Mouse (Mus musculus) MEL (cell line): ENCODE measurements at regions not wholly inside any gene's neighbourhood (a gene's known extent, or its start where the extent isn't known, plus 50 kb on each side); places are given as distances from the start of the nearest gene placed in this dataset.

Experiments
- CHD1 ChIP-seq: IDR thresholded peaks from 2 replicates; pipeline ENCODE4 v1.6.1; 2012; ENCODE audit warnings: low read depth, mild to moderate bottlenecking, inconsistent platforms, low read length, improper control_type of control experiment
- CTCF ChIP-seq, 3 experiments: IDR thresholded peaks in 2 of 3; conservative IDR thresholded peaks in 1 of 3; 2 replicates each; pipeline ENCODE4 v1.5.1; 2011 to 2012; ENCODE audit warnings: low read length in 3 of 3, low read depth in 2 of 3, mild to moderate bottlenecking in 2 of 3, improper control_type of control experiment in 1 of 3, inconsistent platforms in 1 of 3, mixed read lengths in 1 of 3, moderate library complexity in 1 of 3; ENCODE audit not compliant: control insufficient read depth in 1 of 3, insufficient read depth in 1 of 3, poor library complexity in 1 of 3, severe bottlenecking in 1 of 3
- EP300 ChIP-seq, 2 experiments: IDR thresholded peaks; 2 replicates each; pipeline ENCODE4 v1.6.1; 2011; ENCODE audit warnings: improper control_type of control experiment in 2 of 2, low read length in 2 of 2, low read depth in 1 of 2, mild to moderate bottlenecking in 1 of 2
- GATA1 ChIP-seq: IDR thresholded peaks from 2 replicates; pipeline ENCODE4 v1.6.1; 2011; ENCODE audit warnings: low read depth, low read length, improper control_type of control experiment
- HCFC1 ChIP-seq: IDR thresholded peaks from 2 replicates; pipeline ENCODE4 v1.6.1; 2012; ENCODE audit warnings: low read depth, mild to moderate bottlenecking, inconsistent platforms, low read length, improper control_type of control experiment, moderate library complexity
- MAFK ChIP-seq: IDR thresholded peaks from 2 replicates; pipeline ENCODE4 v1.6.1; 2011; ENCODE audit warnings: low read depth, mild to moderate bottlenecking, low read length, improper control_type of control experiment, borderline replicate concordance
- MAX ChIP-seq: IDR thresholded peaks from 2 replicates; pipeline ENCODE4 v1.6.1; 2011; ENCODE audit warnings: low read length, improper control_type of control experiment
- MYC ChIP-seq: IDR thresholded peaks from 2 replicates; pipeline ENCODE4 v1.6.1; 2011; ENCODE audit warnings: low read depth, mild to moderate bottlenecking, low read length, improper control_type of control experiment, moderate library complexity
- NELFE ChIP-seq: IDR thresholded peaks from 2 replicates; pipeline ENCODE4 v1.6.1; 2011; ENCODE audit warnings: low read depth, low read length, improper control_type of control experiment
- POLR2A ChIP-seq, 2 experiments: IDR thresholded peaks; 2 replicates each; pipeline ENCODE4 v1.6.1; 2011 to 2012; ENCODE audit warnings: low read length in 2 of 2, mild to moderate bottlenecking in 2 of 2, control low read depth in 1 of 2, improper control_type of control experiment in 1 of 2, low read depth in 1 of 2, moderate library complexity in 1 of 2; ENCODE audit not compliant: control insufficient read depth in 1 of 2, insufficient read depth in 1 of 2, poor library complexity in 1 of 2
- TCF12 ChIP-seq: IDR thresholded peaks from 2 replicates; pipeline ENCODE4 v1.6.1; 2014; ENCODE audit warnings: low read depth, mild to moderate bottlenecking, inconsistent platforms, low read length, improper control_type of control experiment, moderate library complexity
- USF1 ChIP-seq: IDR thresholded peaks from 2 replicates; pipeline ENCODE4 v1.6.1; 2014; ENCODE audit warnings: low read depth, mild to moderate bottlenecking, inconsistent platforms, low read length, improper control_type of control experiment, moderate library complexity
- ZC3H11A ChIP-seq: IDR thresholded peaks from 2 replicates; pipeline ENCODE4 v1.6.1; 2012; ENCODE audit warnings: low read depth, mild to moderate bottlenecking, inconsistent platforms, low read length, improper control_type of control experiment
- ZKSCAN1 ChIP-seq: IDR thresholded peaks from 2 replicates; pipeline ENCODE4 v1.6.1; 2012; ENCODE audit warnings: low read depth, mild to moderate bottlenecking, inconsistent platforms, low read length, improper control_type of control experiment, moderate library complexity

GRCm38 (mm10) chr6:31277792-31278191 lies 120.7 kb upstream of the Mkln1 start:
- TF ChIP-seq CHD1 = no peak
- no peak for TF ChIP-seq EP300 (IDR thresholded peaks at IDR 0.05; ENCODE audit: low read depth in 1 of 2, low read length in 2 of 2)
- TF ChIP-seq ZKSCAN1 = no peak
- TF ChIP-seq CTCF (IDR thresholded peaks at IDR 0.05 in 2 of 3, conservative IDR thresholded peaks at IDR 0.05 in 1 of 3; ENCODE audit: control insufficient read depth in 1 of 3, insufficient read depth in 1 of 3, low read depth in 2 of 3, low read length in 3 of 3, poor library complexity in 1 of 3, severe bottlenecking in 1 of 3) = no peak
- TF ChIP-seq USF1 = no peak
- no peak for TF ChIP-seq GATA1
- TF ChIP-seq MAFK = no peak
- no peak for TF ChIP-seq HCFC1
- TF ChIP-seq ZC3H11A = no peak
- TF ChIP-seq MYC = no peak
- TF ChIP-seq POLR2A (IDR thresholded peaks at IDR 0.05; ENCODE audit: control insufficient read depth in 1 of 2, insufficient read depth in 1 of 2, low read depth in 1 of 2, low read length in 2 of 2, poor library complexity in 1 of 2) = no peak
- TF ChIP-seq NELFE = no peak
- no peak for TF ChIP-seq TCF12
- no peak for TF ChIP-seq MAX
